Mouse (Mus musculus) ES-E14 (cell line): ENCODE measurements around the gene Dpp6.

Experiments
- CHD2 ChIP-seq: IDR thresholded peaks from 2 replicates; pipeline ENCODE4 v1.6.1; 2014; ENCODE audit warnings: mild to moderate bottlenecking, low read depth, low read length, inconsistent platforms
- HCFC1 ChIP-seq: IDR thresholded peaks from 2 replicates; pipeline ENCODE4 v1.6.1; 2012; ENCODE audit warnings: low read length, inconsistent platforms, borderline replicate concordance; ENCODE audit not compliant: insufficient read depth
- MAFK ChIP-seq: IDR thresholded peaks from 2 replicates; pipeline ENCODE4 v1.6.1; 2014; ENCODE audit warnings: mild to moderate bottlenecking, low read depth, low read length, inconsistent platforms; ENCODE audit not compliant: insufficient read depth
- ZC3H11A ChIP-seq: IDR thresholded peaks from 2 replicates; pipeline ENCODE4 v1.6.1; 2012; ENCODE audit warnings: low read depth, mild to moderate bottlenecking, inconsistent platforms, low read length, borderline replicate concordance
- ZNF384 ChIP-seq: IDR thresholded peaks from 2 replicates; pipeline ENCODE4 v1.6.1; 2012; ENCODE audit warnings: low read depth, low read length, inconsistent platforms

DNA sequence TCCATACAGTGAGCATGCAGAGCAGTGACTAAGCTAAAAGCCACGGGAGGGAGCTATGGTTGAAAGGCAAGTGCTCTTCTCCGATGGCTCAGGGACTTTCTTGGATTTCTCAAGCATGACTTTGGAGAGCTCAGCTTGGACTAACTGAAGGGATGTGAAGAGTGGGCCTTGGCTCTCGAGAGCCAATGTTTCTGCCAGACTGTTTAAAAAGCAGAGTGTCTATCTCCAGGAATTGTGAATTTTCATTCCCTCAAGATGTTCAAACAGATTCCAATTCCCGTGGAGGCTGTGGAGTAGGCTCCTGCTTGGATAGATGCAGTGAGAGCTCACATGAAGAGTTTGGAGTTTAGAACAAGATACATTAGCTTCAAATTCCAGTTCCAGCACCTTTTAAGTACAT lies 266.8 kb downstream of the Dpp6 start:
- TF ChIP-seq HCFC1, result no peak
- no peak for TF ChIP-seq ZNF384
- no peak for TF ChIP-seq MAFK
- no peak for TF ChIP-seq ZC3H11A
- no peak for TF ChIP-seq CHD2
